Mouse (Mus musculus): Measurements from ENCODE around the gene Phlda3. TPM values are rescaled to one million over a fixed set of nuclear protein-coding genes. Genes with fewer than 3 reads are reported as not detected.

Phlda3 gene
- polyA plus RNA-seq, 1 experiment from 2014 or later: 14.8 TPM

Other genes with a start within 250 kb of the Phlda3 start
- 38.0 and 38.1 TPM in 2 replicates for gene Nav1, start 158.8 kb upstream of the Phlda3 start, polyA plus RNA-seq (2015; fragmentation: Nextera tagmentation; extraction: Ambion mirVana)
- 13.9 and 16.0 TPM in 2 replicates for gene Csrp1, start 46.1 kb upstream of the Phlda3 start, polyA plus RNA-seq (2015; fragmentation: Nextera tagmentation; extraction: Ambion mirVana)
- gene Tnni1, start 13.3 kb downstream of the Phlda3 start, polyA plus RNA-seq (2015; fragmentation: Nextera tagmentation; extraction: Ambion mirVana): 0.20 and 0.34 TPM in 2 replicates
- 0.36 and 0.37 TPM in 2 replicates for gene Lad1, start 52.5 kb downstream of the Phlda3 start, polyA plus RNA-seq (2015; fragmentation: Nextera tagmentation; extraction: Ambion mirVana)
- gene Tnnt2, start 70.2 kb downstream of the Phlda3 start, polyA plus RNA-seq (2015; fragmentation: Nextera tagmentation; extraction: Ambion mirVana): 0.26 and 0.55 TPM in 2 replicates
- gene Pkp1, start 153.1 kb downstream of the Phlda3 start, polyA plus RNA-seq (2015; fragmentation: Nextera tagmentation; extraction: Ambion mirVana): not detected in 2 replicates
- not detected in 2 replicates for gene Igfn1, start 240.2 kb downstream of the Phlda3 start, polyA plus RNA-seq (2015; fragmentation: Nextera tagmentation; extraction: Ambion mirVana)
- gene Tmem9, start 242.0 kb downstream of the Phlda3 start, polyA plus RNA-seq (2015; fragmentation: Nextera tagmentation; extraction: Ambion mirVana): 144 and 146 TPM in 2 replicates

Measured in midbrain, embryonic 13.5 days (tissue).